Mouse (Mus musculus): ENCODE measurements around the gene Bcl2a1c.
"Not testable (repeated sequence)": the region's sequence is repeated elsewhere in the genome, so short reads cannot be mapped to it uniquely, and the experiment has no call there.

Bcl2a1c gene

GRCm38 (mm10) chr9:114329855-114330254, at the start of gene Bcl2a1c:
Gene Bcl2a1c (plus strand): TSS chr9:114330135.
- not testable (repeated sequence) for DNase-seq (ENCODE audit: low spot score)

GRCm38 (mm10) chr9:114305957-114306356, 24.0 kb upstream of the Bcl2a1c start:
- not testable (repeated sequence) for DNase-seq (ENCODE audit: low spot score)

GRCm38 (mm10) chr9:114311752-114312151, 18.2 kb upstream of the Bcl2a1c start:
- not testable (repeated sequence) for DNase-seq (ENCODE audit: low spot score)

- DNase-seq (ENCODE audit: low spot score), result no peak
Measured at GRCm38 (mm10) chr9:114318021-114318420, 11.9 kb upstream of the Bcl2a1c start.

- no peak for DNase-seq (ENCODE audit: low spot score)
Measured at GRCm38 (mm10) chr9:114326011-114326748, 3.8 kb upstream of the Bcl2a1c start.

- DNase-seq (ENCODE audit: low spot score), result not testable (repeated sequence)
Measured at GRCm38 (mm10) chr9:114328332-114328731, 1.6 kb upstream of the Bcl2a1c start.

DNA sequence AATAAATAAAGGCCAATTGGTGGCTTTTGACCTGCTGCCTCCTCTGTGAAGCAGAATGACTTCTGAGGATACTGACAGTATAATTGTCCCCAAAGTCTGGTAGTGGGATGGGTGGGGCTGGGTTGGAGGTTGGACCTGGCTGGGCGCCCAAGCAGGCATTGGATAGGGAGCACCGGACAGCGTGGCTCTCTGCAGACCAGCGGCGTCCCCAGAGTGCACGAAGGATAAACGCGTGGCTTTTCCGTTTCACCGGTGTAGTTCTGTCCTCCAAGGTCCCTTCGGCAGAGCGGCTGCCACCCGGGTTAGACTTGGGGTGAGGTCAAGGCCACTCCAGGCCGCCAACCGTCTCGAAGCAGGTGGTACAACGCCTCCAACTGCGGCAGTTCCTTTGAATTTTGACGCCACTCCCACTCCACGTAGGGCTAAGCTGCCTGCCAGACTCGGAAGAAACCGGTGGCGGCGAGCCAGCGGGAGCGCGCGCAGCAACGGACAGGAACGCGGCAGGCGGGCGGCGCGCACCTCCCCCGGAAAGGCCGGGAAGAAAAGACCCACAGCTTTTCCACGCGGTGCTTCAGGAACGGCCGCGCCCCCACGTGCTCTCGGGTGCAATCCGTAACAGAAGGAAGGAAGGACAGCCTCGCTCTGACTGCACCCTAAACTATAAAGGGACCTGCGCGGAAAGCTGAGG, 38.0 kb downstream of the Bcl2a1c start:
- DNase-seq (ENCODE audit: low spot score), result peak; percentile 70

- DNase-seq (ENCODE audit: low spot score), result no peak
Measured at GRCm38 (mm10) chr9:114368471-114368858, 38.5 kb downstream of the Bcl2a1c start.

- DNase-seq (ENCODE audit: low spot score), result not testable (repeated sequence)
Measured at GRCm38 (mm10) chr9:114369389-114369788, 39.5 kb downstream of the Bcl2a1c start.

GRCm38 (mm10) chr9:114371717-114372116, 41.8 kb downstream of the Bcl2a1c start:
- DNase-seq (ENCODE audit: low spot score), result not testable (repeated sequence)

DNA sequence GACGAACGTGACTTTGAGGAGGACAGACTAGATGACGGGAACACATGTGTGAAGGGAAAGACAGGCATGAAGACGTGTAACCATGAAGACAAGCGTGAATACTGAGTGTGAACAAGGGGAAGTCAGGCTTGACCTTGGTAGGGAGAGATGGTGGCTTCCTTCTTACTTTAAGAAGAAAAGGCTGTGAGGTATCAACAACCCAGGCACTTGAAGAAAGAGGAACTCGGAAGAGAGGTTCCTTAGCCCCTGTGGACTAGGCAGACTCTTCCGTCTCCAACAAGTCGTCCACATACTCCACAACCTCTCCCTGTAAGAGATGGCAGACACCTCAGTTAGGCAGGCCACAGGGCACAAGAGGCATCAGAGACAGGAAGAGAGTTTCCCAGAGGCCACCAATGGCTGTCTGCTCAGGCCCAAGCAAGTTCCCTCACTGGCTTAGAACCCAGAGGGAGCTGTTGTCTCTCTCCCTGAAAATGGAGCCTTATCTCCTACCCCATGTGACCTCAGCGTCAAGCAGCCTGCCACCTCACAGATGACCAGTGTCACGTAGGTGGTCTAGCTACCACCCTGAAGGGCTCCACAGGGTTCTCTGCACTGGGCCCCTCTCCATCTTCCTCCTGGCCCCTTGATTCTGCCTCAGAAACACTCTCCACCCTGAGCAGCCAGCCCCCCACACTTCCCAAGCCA, 45.5 kb downstream of the Bcl2a1c start:
- no peak for DNase-seq (ENCODE audit: low spot score)

GRCm38 (mm10) chr9:114377168-114377567, 47.2 kb downstream of the Bcl2a1c start:
- no peak for DNase-seq (ENCODE audit: low spot score)

- DNase-seq (ENCODE audit: low spot score), result no peak
Measured at GRCm38 (mm10) chr9:114379871-114380270, 49.9 kb downstream of the Bcl2a1c start.
